Mouse (Mus musculus): ENCODE results near the gene Meis2. TPM values are rescaled to one million over a fixed set of nuclear protein-coding genes. Genes with fewer than 3 reads are reported as not detected.

Meis2 gene
- polyA plus RNA-seq, 1 experiment from 2014 or later = 33.1 TPM

- peak overlapping the region; percentile 76 for H3K4me2 ChIP-seq
- no peak overlapping the region; the same call in 1 of the 2 replicates for H3K9ac ChIP-seq
- 1% methylated on average over 27 of the region's 27 CpGs for WGBS
- peaks cover 40% of the 10 kb centered on the region for H3K27me3 ChIP-seq (ENCODE audit: insufficient read depth, low read length)
- H3K36me3 ChIP-seq (ENCODE audit: insufficient read depth) = 0 out of 2 replicates have a peak, but pooled peaks cover 6% of the 10 kb centered on the region
- no peaks in the 10 kb centered on the region for H3K9me3 ChIP-seq (ENCODE audit: low read depth, low read length)
- H3K27ac ChIP-seq (ENCODE audit: low read depth) = no peak overlapping the region
- ATAC-seq (ENCODE audit: insufficient read depth) (peak; percentile 48), DNase-seq (peak; percentile 56)
- no peak for TF ChIP-seq CTCF (IDR thresholded peaks at IDR 0.05; ENCODE audit: low read depth)
- peaks cover 5% of the 10 kb centered on the region for H3K4me1 ChIP-seq (ENCODE audit: insufficient read depth)
- H3K4me3 ChIP-seq (ENCODE audit: low read depth, low read length) = peak overlapping the region; percentile 31
Observed at GRCm38 (mm10) chr2:115859371-115860140, 206.1 kb downstream of the Meis2 start.

DNA sequence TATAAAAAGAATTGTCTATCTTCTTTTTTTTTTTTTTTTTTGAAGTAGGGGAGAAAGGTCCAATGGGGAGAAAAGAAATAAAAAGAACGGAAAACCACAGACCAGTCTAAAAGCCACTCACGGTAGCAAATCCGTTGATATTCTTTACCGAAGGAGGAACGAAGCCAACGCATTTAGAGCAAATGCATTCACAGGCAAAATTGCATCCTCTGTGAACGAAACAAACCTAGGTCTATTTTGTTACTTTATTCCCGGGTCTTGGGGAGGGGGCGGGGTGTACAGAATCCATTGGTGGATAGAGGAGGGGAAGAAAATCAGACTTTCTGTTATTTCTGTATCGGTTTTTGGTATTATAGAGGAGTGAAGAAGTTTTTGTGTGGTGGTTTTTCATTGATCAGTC, 206.7 kb downstream of the Meis2 start:
- peak overlapping the region; percentile 76 for H3K4me2 ChIP-seq
- H3K9ac ChIP-seq = no peak overlapping the region
- 9% methylated on average over 10 of the region's 10 CpGs for WGBS
- TF ChIP-seq CTCF (IDR thresholded peaks at IDR 0.05; ENCODE audit: low read depth) = no peak
- H3K27me3 ChIP-seq (ENCODE audit: insufficient read depth, low read length) = peaks cover 46% of the 10 kb centered on the region
- peaks cover 5% of the 10 kb centered on the region for H3K4me1 ChIP-seq (ENCODE audit: insufficient read depth)
- no peak overlapping the region for H3K27ac ChIP-seq (ENCODE audit: low read depth)
- DNase-seq = peak; percentile 31
- H3K36me3 ChIP-seq (ENCODE audit: insufficient read depth) = 0 out of 2 replicates have a peak, but pooled peaks cover 2% of the 10 kb centered on the region
- H3K9me3 ChIP-seq (ENCODE audit: low read depth, low read length) = no peaks in the 10 kb centered on the region
- H3K4me3 ChIP-seq (ENCODE audit: low read depth, low read length) = peak overlapping the region; percentile 31; the same call in 1 of the 2 replicates
- no peak for ATAC-seq (ENCODE audit: insufficient read depth)

DNA sequence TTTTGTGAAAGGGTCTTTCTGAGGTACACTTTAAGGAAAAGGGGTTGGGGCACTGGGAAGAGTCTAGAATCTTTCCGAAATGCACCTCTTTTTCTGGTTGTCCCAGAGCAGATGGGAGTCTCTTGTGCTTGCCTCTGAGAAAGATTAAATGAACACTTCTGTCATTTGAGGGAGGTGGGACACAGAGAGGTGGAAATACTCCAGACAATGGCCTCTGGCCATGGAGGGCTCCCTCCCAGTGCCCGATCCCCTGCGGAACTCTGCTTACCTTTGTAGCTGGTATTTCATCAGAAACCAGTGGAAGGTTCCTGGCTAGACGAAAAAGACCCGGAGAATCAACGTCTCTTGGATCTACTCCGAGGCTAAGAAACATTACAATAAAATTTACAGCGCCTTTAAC, 207.4 kb downstream of the Meis2 start:
- no peak for TF ChIP-seq CTCF (IDR thresholded peaks at IDR 0.05; ENCODE audit: low read depth)
- Histone ChIP-seq H3K27ac (ENCODE audit: low read depth) (no peak overlapping the region), H3K4me2 (no peak overlapping the region), H3K4me3 (ENCODE audit: low read depth, low read length) (no peak overlapping the region), H3K4me1 (ENCODE audit: insufficient read depth) (peaks cover 5% of the 10 kb centered on the region), H3K9me3 (ENCODE audit: low read depth, low read length) (no peaks in the 10 kb centered on the region), H3K27me3 (ENCODE audit: insufficient read depth, low read length) (peaks cover 53% of the 10 kb centered on the region), H3K36me3 (ENCODE audit: insufficient read depth) (no peaks in the 10 kb centered on the region), H3K9ac (no peak overlapping the region)
- no peak for DNase-seq
- ATAC-seq (ENCODE audit: insufficient read depth) = no peak
- 28% methylated on average over 8 of the region's 8 CpGs for WGBS

DNA sequence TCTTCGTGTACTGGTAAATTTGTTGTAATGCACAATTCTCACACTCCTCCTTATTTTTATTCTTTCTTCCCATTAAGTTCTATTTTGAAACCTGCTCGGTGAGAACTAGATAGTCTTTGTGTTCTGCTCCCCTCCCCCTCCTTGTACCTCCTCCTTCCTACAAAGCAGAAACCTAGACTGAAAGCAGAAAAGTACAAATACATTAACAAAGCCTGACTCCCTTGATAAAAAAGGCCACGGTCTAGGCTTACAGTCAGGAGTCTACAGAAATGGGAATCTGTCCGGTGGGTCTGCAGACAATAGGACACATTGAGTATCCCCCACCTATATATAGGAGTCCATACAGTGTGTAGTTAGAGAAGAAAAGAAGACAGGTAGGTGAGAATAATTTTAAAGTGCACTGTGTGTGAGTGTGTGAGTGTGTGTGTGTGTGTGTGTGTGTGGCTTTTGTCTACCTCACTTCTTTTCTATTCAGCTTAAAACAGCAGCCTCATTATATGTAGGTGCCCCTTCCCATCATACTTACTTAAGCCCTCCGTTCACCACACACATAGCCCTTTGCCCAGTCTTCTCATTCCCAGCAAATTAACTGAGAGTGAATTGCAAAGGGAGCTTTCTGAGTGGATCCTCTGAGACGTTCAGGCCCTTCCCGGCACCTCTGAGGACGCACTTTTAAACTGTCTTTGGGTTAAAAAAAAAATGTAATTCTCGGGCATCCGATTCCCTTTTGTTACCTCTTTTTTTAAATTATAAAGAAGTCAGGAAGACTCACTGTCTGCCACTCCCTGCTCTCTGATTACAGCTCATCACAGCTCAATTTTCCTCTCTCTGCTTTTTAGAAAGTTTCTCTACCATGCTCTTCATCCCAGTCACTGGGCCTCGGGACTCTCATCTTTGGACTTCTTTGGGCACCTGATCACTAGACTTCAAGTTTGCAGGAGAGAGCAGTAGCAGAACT, 208.2 kb downstream of the Meis2 start:
- ATAC-seq (ENCODE audit: insufficient read depth) (no peak), DNase-seq (peak; percentile 16)
- H3K27ac ChIP-seq (ENCODE audit: low read depth) = no peak overlapping the region
- H3K36me3 ChIP-seq (ENCODE audit: insufficient read depth) = no peaks in the 10 kb centered on the region
- H3K27me3 ChIP-seq (ENCODE audit: insufficient read depth, low read length) = peaks cover 61% of the 10 kb centered on the region
- H3K4me3 ChIP-seq (ENCODE audit: low read depth, low read length) = no peak overlapping the region
- no peak for TF ChIP-seq CTCF (IDR thresholded peaks at IDR 0.05; ENCODE audit: low read depth)
- H3K4me2 ChIP-seq = no peak overlapping the region
- peaks cover 8% of the 10 kb centered on the region for H3K4me1 ChIP-seq (ENCODE audit: insufficient read depth)
- 31% methylated on average over 11 of the region's 11 CpGs for WGBS
- no peak overlapping the region for H3K9ac ChIP-seq
- no peaks in the 10 kb centered on the region for H3K9me3 ChIP-seq (ENCODE audit: low read depth, low read length)

DNA sequence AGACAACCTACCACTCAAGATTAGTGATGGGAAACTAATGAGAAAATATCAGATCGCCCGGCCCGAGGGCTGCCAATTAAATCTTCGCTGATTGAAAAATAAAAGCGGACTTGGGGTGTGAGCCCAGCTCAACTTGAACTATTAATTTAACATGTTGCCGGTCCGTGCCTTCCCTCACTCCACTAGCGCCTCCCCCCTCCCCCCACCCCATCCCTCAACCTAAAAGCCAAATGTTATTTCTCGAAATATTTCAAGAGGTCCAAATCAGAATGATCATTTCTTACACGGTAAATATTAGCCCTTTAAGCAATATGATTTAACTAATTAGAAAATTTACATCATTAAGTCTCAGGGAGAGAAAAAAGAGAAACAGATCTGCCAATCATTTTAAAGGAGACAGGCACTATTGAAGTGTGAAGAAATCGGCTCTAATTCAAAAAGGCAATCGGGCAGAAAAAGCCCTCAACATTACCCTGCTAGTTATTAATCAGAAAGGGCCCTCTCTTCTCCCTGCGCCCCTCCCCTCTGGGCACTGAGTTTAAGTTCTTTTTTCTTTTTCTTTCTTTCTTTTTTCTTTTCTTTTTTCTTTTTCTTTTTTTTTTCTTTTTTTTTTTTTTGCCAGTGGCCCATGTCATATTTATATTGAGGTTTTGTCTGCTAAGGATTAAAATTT, 209.1 kb downstream of the Meis2 start:
- no peak overlapping the region for H3K9ac ChIP-seq
- H3K4me1 ChIP-seq (ENCODE audit: insufficient read depth) = peaks cover 8% of the 10 kb centered on the region

GRCm38 (mm10) chr2:115855511-115856400, 209.9 kb downstream of the Meis2 start:
- peak; percentile 95 for TF ChIP-seq CTCF (IDR thresholded peaks at IDR 0.05; ENCODE audit: low read depth)
- no peaks in the 10 kb centered on the region for H3K36me3 ChIP-seq (ENCODE audit: insufficient read depth)
- peak overlapping the region; percentile 32 for H3K4me3 ChIP-seq (ENCODE audit: low read depth, low read length)
- DNase-seq = peak; percentile 94
- H3K9me3 ChIP-seq (ENCODE audit: low read depth, low read length) = no peaks in the 10 kb centered on the region
- no peak overlapping the region for H3K9ac ChIP-seq
- 1% methylated on average over 33 of the region's 33 CpGs for WGBS
- peaks cover 8% of the 10 kb centered on the region for H3K4me1 ChIP-seq (ENCODE audit: insufficient read depth)
- H3K27ac ChIP-seq (ENCODE audit: low read depth) = no peak overlapping the region
- H3K27me3 ChIP-seq (ENCODE audit: insufficient read depth, low read length) = peaks cover 78% of the 10 kb centered on the region
- ATAC-seq (ENCODE audit: insufficient read depth) = peak; percentile 67
- H3K4me2 ChIP-seq = peak overlapping the region; percentile 66

More for the DNA sequence above, 209.1 kb downstream of the Meis2 start:
- peak overlapping the region; percentile 32 for H3K4me3 ChIP-seq (ENCODE audit: low read depth, low read length)
- H3K4me2 ChIP-seq = peak overlapping the region; percentile 66
- H3K27ac ChIP-seq (ENCODE audit: low read depth) = no peak overlapping the region
- 4% methylated on average over 13 of the region's 13 CpGs for WGBS
- no peaks in the 10 kb centered on the region for H3K36me3 ChIP-seq (ENCODE audit: insufficient read depth)
- ATAC-seq (ENCODE audit: insufficient read depth) = no peak
- H3K27me3 ChIP-seq (ENCODE audit: insufficient read depth, low read length) = peaks cover 70% of the 10 kb centered on the region
- H3K9me3 ChIP-seq (ENCODE audit: low read depth, low read length) = no peaks in the 10 kb centered on the region
- TF ChIP-seq CTCF (IDR thresholded peaks at IDR 0.05; ENCODE audit: low read depth) = no peak
- peak; percentile 33 for DNase-seq
